Mouse (Mus musculus): ENCODE measurements around the gene Nlgn2. TPM values are rescaled to one million over a fixed set of nuclear protein-coding genes. Genes with fewer than 3 reads are reported as not detected.

The Nlgn2 gene
- polyA plus RNA-seq, 1 experiment from 2014 or later: 11.8 TPM

- no peaks in the 10 kb centered on the region for H3K9me3 ChIP-seq
- 31% methylated on average over 4 of the region's 4 CpGs for WGBS
- H3K27me3 ChIP-seq: peaks cover 36% of the 10 kb centered on the region
- no peak overlapping the region for H3K9ac ChIP-seq
- peaks cover 14% of the 10 kb centered on the region for H3K36me3 ChIP-seq
- no peak overlapping the region for H3K4me3 ChIP-seq
- no peak overlapping the region for H3K27ac ChIP-seq
- H3K4me1 ChIP-seq: peaks cover 18% of the 10 kb centered on the region
- ATAC-seq (ENCODE audit: low FRiP score, low read depth): no peak
- no peak overlapping the region for H3K4me2 ChIP-seq (replicated peaks)
Observed at GRCm38 (mm10) chr11:69781828-69782227, 55.8 kb downstream of the Nlgn2 start.

GRCm38 (mm10) chr11:69778985-69779384 is 58.6 kb downstream of the Nlgn2 start:
- H3K36me3 ChIP-seq: peaks cover 32% of the 10 kb centered on the region
- H3K9ac ChIP-seq: no peak overlapping the region
- WGBS: 37% methylated on average over 7 of the region's 7 CpGs
- no peaks in the 10 kb centered on the region for H3K9me3 ChIP-seq
- no peak overlapping the region for H3K4me3 ChIP-seq
- H3K27me3 ChIP-seq: peaks cover 48% of the 10 kb centered on the region
- H3K4me2 ChIP-seq (replicated peaks): no peak overlapping the region
- no peak for ATAC-seq (ENCODE audit: low FRiP score, low read depth)
- H3K27ac ChIP-seq: no peak overlapping the region
- peaks cover 14% of the 10 kb centered on the region for H3K4me1 ChIP-seq

- H3K27me3 ChIP-seq: peaks cover 48% of the 10 kb centered on the region
- H3K36me3 ChIP-seq: peaks cover 32% of the 10 kb centered on the region
- H3K4me3 ChIP-seq: no peak overlapping the region
- H3K9ac ChIP-seq: no peak overlapping the region
- no peak overlapping the region for H3K27ac ChIP-seq
- no peaks in the 10 kb centered on the region for H3K9me3 ChIP-seq
- ATAC-seq (ENCODE audit: low FRiP score, low read depth): no peak
- peaks cover 14% of the 10 kb centered on the region for H3K4me1 ChIP-seq
- no peak overlapping the region for H3K4me2 ChIP-seq (replicated peaks)
- WGBS: 66% methylated on average over 23 of the region's 23 CpGs
Observed at GRCm38 (mm10) chr11:69778258-69778982, 59.2 kb downstream of the Nlgn2 start.

DNA sequence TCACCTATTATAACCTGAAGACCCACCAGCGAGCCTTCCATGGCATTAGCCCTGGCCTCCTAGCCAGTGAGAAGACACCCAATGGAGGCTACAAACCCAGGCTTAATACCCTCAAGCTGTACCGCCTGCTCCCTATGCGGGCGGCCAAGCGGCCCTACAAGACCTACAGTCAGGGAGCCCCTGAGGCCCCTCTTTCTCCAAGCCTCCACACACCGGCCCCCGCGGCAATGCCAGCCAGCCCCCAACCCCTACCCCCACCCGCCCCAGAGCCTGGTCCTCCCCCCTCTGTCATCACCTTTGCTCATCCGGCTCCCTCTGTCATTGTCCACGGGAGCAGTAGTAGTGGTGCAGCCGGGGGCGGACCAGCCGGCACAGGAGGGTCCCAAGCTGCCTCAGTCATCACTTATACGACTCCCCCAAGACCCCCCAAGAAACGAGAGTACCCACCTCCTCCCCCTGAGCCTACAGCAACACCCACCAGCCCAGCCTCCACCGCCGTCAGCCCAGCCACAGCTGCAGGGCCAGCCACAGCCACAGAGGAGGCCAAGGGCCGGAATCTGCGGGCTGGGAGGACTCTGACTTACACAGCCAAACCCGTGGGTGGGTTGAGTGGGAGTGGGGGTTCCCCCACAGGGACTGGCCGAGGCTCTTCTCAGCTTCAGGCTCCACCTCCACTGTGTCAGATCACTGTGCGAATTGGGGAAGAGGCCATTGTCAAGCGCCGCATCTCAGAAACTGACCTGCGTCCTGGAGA is 59.9 kb downstream of the Nlgn2 start:
- H3K4me1 ChIP-seq: peaks cover 14% of the 10 kb centered on the region
- no peak overlapping the region for H3K4me2 ChIP-seq (replicated peaks)
- H3K9me3 ChIP-seq: no peaks in the 10 kb centered on the region
- peaks cover 48% of the 10 kb centered on the region for H3K27me3 ChIP-seq
- ATAC-seq (ENCODE audit: low FRiP score, low read depth): no peak
- no peak overlapping the region for H3K27ac ChIP-seq
- no peak overlapping the region for H3K9ac ChIP-seq
- peaks cover 39% of the 10 kb centered on the region for H3K36me3 ChIP-seq
- WGBS: 61% methylated on average over 26 of the region's 26 CpGs
- no peak overlapping the region for H3K4me3 ChIP-seq

GRCm38 (mm10) chr11:69776488-69776887 is 61.1 kb downstream of the Nlgn2 start:
- 83% methylated on average over 20 of the region's 20 CpGs for whole genome bisulfite sequencing
- no peaks in the 10 kb centered on the region for H3K9me3 ChIP-seq

GRCm38 (mm10) chr11:69775716-69776115 is 61.9 kb downstream of the Nlgn2 start:
- H3K36me3 ChIP-seq: peaks cover 39% of the 10 kb centered on the region
- H3K9me3 ChIP-seq: no peaks in the 10 kb centered on the region
- peaks cover 14% of the 10 kb centered on the region for H3K4me1 ChIP-seq
- WGBS: 65% methylated on average over 10 of the region's 10 CpGs
- H3K4me3 ChIP-seq: no peak overlapping the region
- no peak overlapping the region for H3K9ac ChIP-seq
- no peak overlapping the region for H3K27ac ChIP-seq
- H3K27me3 ChIP-seq: peaks cover 41% of the 10 kb centered on the region
- H3K4me2 ChIP-seq (replicated peaks): no peak overlapping the region
- no peak for ATAC-seq (ENCODE audit: low FRiP score, low read depth)

More at GRCm38 (mm10) chr11:69776488-69776887, 61.1 kb downstream of the Nlgn2 start:
- peaks cover 39% of the 10 kb centered on the region for H3K36me3 ChIP-seq
- H3K4me3 ChIP-seq: no peak overlapping the region
- H3K4me1 ChIP-seq: peaks cover 14% of the 10 kb centered on the region
- H3K27me3 ChIP-seq: peaks cover 42% of the 10 kb centered on the region
- no peak overlapping the region for H3K4me2 ChIP-seq (replicated peaks)
- no peak for ATAC-seq (ENCODE audit: low FRiP score, low read depth)
- H3K27ac ChIP-seq: no peak overlapping the region
- H3K9ac ChIP-seq: peak overlapping the region; percentile 8; the same call in 1 of the 2 replicates

- no peak overlapping the region for H3K4me3 ChIP-seq
- peaks cover 39% of the 10 kb centered on the region for H3K36me3 ChIP-seq
- H3K9ac ChIP-seq: no peak overlapping the region
- H3K4me1 ChIP-seq: peaks cover 16% of the 10 kb centered on the region
- H3K9me3 ChIP-seq: no peaks in the 10 kb centered on the region
- ATAC-seq (ENCODE audit: low FRiP score, low read depth): no peak
- H3K27me3 ChIP-seq: peaks cover 40% of the 10 kb centered on the region
- 66% methylated on average over 5 of the region's 5 CpGs for WGBS
- no peak overlapping the region for H3K4me2 ChIP-seq (replicated peaks)
- H3K27ac ChIP-seq: no peak overlapping the region
Observed at GRCm38 (mm10) chr11:69774961-69775360, 62.6 kb downstream of the Nlgn2 start.

Small RNA genes within 50 kb of the gene (microRNA-seq; reads per million reads assigned to microRNA genes)
- not detected for gene Mir6924

Other genes starting within 250 kb of the Nlgn2 start
- 5.7 and 6.0 TPM in 2 replicates for gene Atp1b2, start 231.8 kb downstream of the Nlgn2 start, polyA plus RNA-seq (2015; fragmentation: Nextera tagmentation; extraction: Ambion mirVana)
- gene Shbg, start 219.9 kb downstream of the Nlgn2 start, polyA plus RNA-seq (2015; fragmentation: Nextera tagmentation; extraction: Ambion mirVana): 0.22 TPM in 1 of 2 replicates, not detected in the other
- gene Sat2, start 215.8 kb downstream of the Nlgn2 start, polyA plus RNA-seq (2015; fragmentation: Nextera tagmentation; extraction: Ambion mirVana): 24.1 and 28.0 TPM in 2 replicates
- 37.3 and 38.0 TPM in 2 replicates for gene Fxr2, start 204.8 kb downstream of the Nlgn2 start, polyA plus RNA-seq (2015; fragmentation: Nextera tagmentation; extraction: Ambion mirVana)
- gene Sox15, start 182.5 kb downstream of the Nlgn2 start, polyA plus RNA-seq (2015; fragmentation: Nextera tagmentation; extraction: Ambion mirVana): 0.57 and 0.69 TPM in 2 replicates
- 59.3 and 66.8 TPM in 2 replicates for gene Mpdu1, start 175.1 kb downstream of the Nlgn2 start, polyA plus RNA-seq (2015; fragmentation: Nextera tagmentation; extraction: Ambion mirVana)
- gene Cd68, start 171.6 kb downstream of the Nlgn2 start, polyA plus RNA-seq (2015; fragmentation: Nextera tagmentation; extraction: Ambion mirVana): 12.0 and 14.8 TPM in 2 replicates
- 560 and 570 TPM in 2 replicates for gene Eif4a1, start 165.4 kb downstream of the Nlgn2 start, polyA plus RNA-seq (2015; fragmentation: Nextera tagmentation; extraction: Ambion mirVana)
- gene Senp3, start 155.7 kb downstream of the Nlgn2 start, polyA plus RNA-seq (2015; fragmentation: Nextera tagmentation; extraction: Ambion mirVana): 123 and 125 TPM in 2 replicates
- gene Tnfsf13, start 152.0 kb downstream of the Nlgn2 start, polyA plus RNA-seq (2015; fragmentation: Nextera tagmentation; extraction: Ambion mirVana): 0.33 TPM in 1 of 2 replicates, not detected in the other
- 5.9 and 8.0 TPM in 2 replicates for gene Tnfsf12, start 141.9 kb downstream of the Nlgn2 start, polyA plus RNA-seq (2015; fragmentation: Nextera tagmentation; extraction: Ambion mirVana)
- gene Tnfsfm13, start 141.7 kb downstream of the Nlgn2 start, polyA plus RNA-seq (2015; fragmentation: Nextera tagmentation; extraction: Ambion mirVana): 3.7 and 4.4 TPM in 2 replicates
- 27.2 and 28.5 TPM in 2 replicates for gene Polr2a, start 79.1 kb downstream of the Nlgn2 start, polyA plus RNA-seq (2015; fragmentation: Nextera tagmentation; extraction: Ambion mirVana)
- not detected in 2 replicates for gene Slc35g3, start 75.8 kb downstream of the Nlgn2 start, polyA plus RNA-seq (2015; fragmentation: Nextera tagmentation; extraction: Ambion mirVana)
- 3.2 and 3.4 TPM in 2 replicates for gene Zbtb4, start 71.9 kb downstream of the Nlgn2 start, polyA plus RNA-seq (2015; fragmentation: Nextera tagmentation; extraction: Ambion mirVana)
- 23.6 and 27.7 TPM in 2 replicates for gene Chrnb1, start 41.8 kb downstream of the Nlgn2 start, polyA plus RNA-seq (2015; fragmentation: Nextera tagmentation; extraction: Ambion mirVana)
- gene Fgf11, start 35.9 kb downstream of the Nlgn2 start, polyA plus RNA-seq (2015; fragmentation: Nextera tagmentation; extraction: Ambion mirVana): 2.8 and 2.9 TPM in 2 replicates
- gene Tmem102, start 32.2 kb downstream of the Nlgn2 start, polyA plus RNA-seq (2015; fragmentation: Nextera tagmentation; extraction: Ambion mirVana): 2.5 and 2.6 TPM in 2 replicates
- not detected in 2 replicates for gene Gm39566, start 22.5 kb downstream of the Nlgn2 start, polyA plus RNA-seq (2015; fragmentation: Nextera tagmentation; extraction: Ambion mirVana)
- not detected in 2 replicates for gene Spem2, start 19.3 kb downstream of the Nlgn2 start, polyA plus RNA-seq (2015; fragmentation: Nextera tagmentation; extraction: Ambion mirVana)
- gene Spem1, start 15.6 kb downstream of the Nlgn2 start, polyA plus RNA-seq (2015; fragmentation: Nextera tagmentation; extraction: Ambion mirVana): 0.18 and 0.24 TPM in 2 replicates
- gene Tmem256, start 730 bp upstream of the Nlgn2 start, polyA plus RNA-seq (2015; fragmentation: Nextera tagmentation; extraction: Ambion mirVana): 368 and 376 TPM in 2 replicates
- gene Plscr3, start 8.6 kb upstream of the Nlgn2 start, polyA plus RNA-seq (2015; fragmentation: Nextera tagmentation; extraction: Ambion mirVana): 135 and 140 TPM in 2 replicates
- 1.9 and 2.0 TPM in 2 replicates for gene Tnk1, start 20.9 kb upstream of the Nlgn2 start, polyA plus RNA-seq (2015; fragmentation: Nextera tagmentation; extraction: Ambion mirVana)
- 0.51 TPM in 1 of 2 replicates, not detected in the other for gene Tmem95, start 40.2 kb upstream of the Nlgn2 start, polyA plus RNA-seq (2015; fragmentation: Nextera tagmentation; extraction: Ambion mirVana)
- gene Kctd11, start 43.6 kb upstream of the Nlgn2 start, polyA plus RNA-seq (2015; fragmentation: Nextera tagmentation; extraction: Ambion mirVana): 4.3 and 4.4 TPM in 2 replicates
- gene Acap1, start 57.8 kb upstream of the Nlgn2 start, polyA plus RNA-seq (2015; fragmentation: Nextera tagmentation; extraction: Ambion mirVana): 1.1 and 1.5 TPM in 2 replicates
- 16.1 and 19.4 TPM in 2 replicates for gene 2810408A11Rik, start 63.2 kb upstream of the Nlgn2 start, polyA plus RNA-seq (2015; fragmentation: Nextera tagmentation; extraction: Ambion mirVana)
- gene Neurl4, start 63.3 kb upstream of the Nlgn2 start, polyA plus RNA-seq (2015; fragmentation: Nextera tagmentation; extraction: Ambion mirVana): 10.2 and 12.9 TPM in 2 replicates
- gene Gps2, start 76.1 kb upstream of the Nlgn2 start, polyA plus RNA-seq (2015; fragmentation: Nextera tagmentation; extraction: Ambion mirVana): 90.0 and 90.1 TPM in 2 replicates
- 1,543 and 1,562 TPM in 2 replicates for gene Eif5a, start 84.2 kb upstream of the Nlgn2 start, polyA plus RNA-seq (2015; fragmentation: Nextera tagmentation; extraction: Ambion mirVana)
- gene Ybx2, start 98.0 kb upstream of the Nlgn2 start, polyA plus RNA-seq (2015; fragmentation: Nextera tagmentation; extraction: Ambion mirVana): 9.3 and 9.7 TPM in 2 replicates
- gene Slc2a4, start 110.4 kb upstream of the Nlgn2 start, polyA plus RNA-seq (2015; fragmentation: Nextera tagmentation; extraction: Ambion mirVana): 29.2 and 29.6 TPM in 2 replicates
- 13.4 and 14.4 TPM in 2 replicates for gene Cldn7, start 127.0 kb upstream of the Nlgn2 start, polyA plus RNA-seq (2015; fragmentation: Nextera tagmentation; extraction: Ambion mirVana)
- 30.8 and 31.2 TPM in 2 replicates for gene Ctdnep1, start 143.4 kb upstream of the Nlgn2 start, polyA plus RNA-seq (2015; fragmentation: Nextera tagmentation; extraction: Ambion mirVana)
- gene Elp5, start 144.7 kb upstream of the Nlgn2 start, polyA plus RNA-seq (2015; fragmentation: Nextera tagmentation; extraction: Ambion mirVana): 126 and 134 TPM in 2 replicates
- gene Gabarap, start 153.4 kb upstream of the Nlgn2 start, polyA plus RNA-seq (2015; fragmentation: Nextera tagmentation; extraction: Ambion mirVana): 499 and 506 TPM in 2 replicates
- 95.9 and 101 TPM in 2 replicates for gene Phf23, start 158.0 kb upstream of the Nlgn2 start, polyA plus RNA-seq (2015; fragmentation: Nextera tagmentation; extraction: Ambion mirVana)
- gene Dvl2, start 162.8 kb upstream of the Nlgn2 start, polyA plus RNA-seq (2015; fragmentation: Nextera tagmentation; extraction: Ambion mirVana): 54.3 and 59.8 TPM in 2 replicates
- 76.0 and 81.1 TPM in 2 replicates for gene Acadvl, start 177.6 kb upstream of the Nlgn2 start, polyA plus RNA-seq (2015; fragmentation: Nextera tagmentation; extraction: Ambion mirVana)
- 14.2 and 14.8 TPM in 2 replicates for gene Dlg4, start 179.2 kb upstream of the Nlgn2 start, polyA plus RNA-seq (2015; fragmentation: Nextera tagmentation; extraction: Ambion mirVana)
- gene Asgr1, start 216.3 kb upstream of the Nlgn2 start, polyA plus RNA-seq (2015; fragmentation: Nextera tagmentation; extraction: Ambion mirVana): 1.4 and 2.4 TPM in 2 replicates

Data from limb, embryonic 13.5 days (tissue).